Mouse (Mus musculus) kidney, adult 2 months (tissue): ENCODE measurements around the gene Fbxw8. TPM values are rescaled to one million over a fixed set of nuclear protein-coding genes. Genes with fewer than 3 reads are reported as not detected.

Source experiments
- DNase-seq: peaks from one replicate; pipeline ENCODE4 v3.0.0; 2021
- H3K27ac ChIP-seq: fragments of 200-500 bp; 2 replicates; pipeline ENCODE4 v1.5.1; 2012; ENCODE audit warnings: low read depth, low read length, control low read depth, inconsistent platforms; ENCODE audit not compliant: insufficient read depth
- H3K27me3 ChIP-seq: fragments of 200-500 bp; replicated peaks from 2 replicates; pipeline ENCODE4 v1.6.1; 2012; ENCODE audit warnings: mild to moderate bottlenecking, moderate library complexity, low read length, inconsistent platforms; ENCODE audit not compliant: control insufficient read depth, insufficient read depth
- H3K36me3 ChIP-seq: fragments of 200-500 bp; 2 replicates; pipeline ENCODE4 v1.6.1; 2012; ENCODE audit warnings: mild to moderate bottlenecking, moderate library complexity, low read length, inconsistent platforms; ENCODE audit not compliant: control insufficient read depth, insufficient read depth
- H3K4me1 ChIP-seq: fragments of 200-500 bp; 2 replicates; pipeline ENCODE4 v1.6.1; 2011; ENCODE audit warnings: low read length; ENCODE audit not compliant: control insufficient read depth, insufficient read depth
- H3K4me3 ChIP-seq: fragments of 200-500 bp; 2 replicates; pipeline ENCODE4 v1.5.1; 2011; ENCODE audit warnings: mild to moderate bottlenecking, low read depth, low read length, control low read depth; ENCODE audit not compliant: insufficient read depth
- CTCF ChIP-seq: fragments of 200-500 bp; conservative IDR thresholded peaks from 2 replicates; pipeline ENCODE4 v1.5.1; 2011; ENCODE audit warnings: low read depth, mild to moderate bottlenecking, control low read depth, low read length, moderate library complexity, mixed read lengths; ENCODE audit not compliant: insufficient read depth, insufficient read length
- POLR2A ChIP-seq: fragments of 200-500 bp; IDR thresholded peaks from one replicate; pipeline ENCODE4 v1.6.1; 2011; ENCODE audit warnings: low read depth, low read length, control low read depth
- WGBS: fragments of 180-500 bp; shearing (Covaris S2); methylation state at CpG from one replicate; pipeline ENCODE4 v1.1.7; 2018; 5-methylcytosine and 5-hydroxymethylcytosine counted together
- polyA plus RNA-seq: library from polyadenylated mRNA; depleted of rRNA; stranded (reverse); fragments of >200 nt; gene quantifications from 2 replicates; pipeline ENCODE4 v1.2.3, GENCODE M21; 2012; rRNA removed

Fbxw8 gene
- polyA plus RNA-seq, 1 experiment = 60.8 TPM

GRCm38 (mm10) chr5:118019905-118020304 is 135.4 kb downstream of the Fbxw8 start:
- Histone ChIP-seq H3K36me3 (no peaks in the 10 kb centered on the region), H3K4me1 (no peaks in the 10 kb centered on the region), H3K27me3 (no peaks in the 10 kb centered on the region), H3K4me3 (no peak overlapping the region), H3K27ac (no peak overlapping the region)
- 65% methylated on average over 11 of the region's 11 CpGs for WGBS
- no peak for TF ChIP-seq CTCF
- TF ChIP-seq POLR2A = no peak
- DNase-seq = peak; percentile 34

- Histone ChIP-seq H3K4me3 (no peak overlapping the region), H3K4me1 (no peaks in the 10 kb centered on the region), H3K27me3 (no peaks in the 10 kb centered on the region), H3K36me3 (no peaks in the 10 kb centered on the region), H3K27ac (no peak overlapping the region)
- 67% methylated on average over 5 of the region's 5 CpGs for WGBS
- TF ChIP-seq POLR2A = no peak
- no peak for TF ChIP-seq CTCF
- DNase-seq = no peak
Measured at GRCm38 (mm10) chr5:118017527-118017926, 137.7 kb downstream of the Fbxw8 start.

DNA sequence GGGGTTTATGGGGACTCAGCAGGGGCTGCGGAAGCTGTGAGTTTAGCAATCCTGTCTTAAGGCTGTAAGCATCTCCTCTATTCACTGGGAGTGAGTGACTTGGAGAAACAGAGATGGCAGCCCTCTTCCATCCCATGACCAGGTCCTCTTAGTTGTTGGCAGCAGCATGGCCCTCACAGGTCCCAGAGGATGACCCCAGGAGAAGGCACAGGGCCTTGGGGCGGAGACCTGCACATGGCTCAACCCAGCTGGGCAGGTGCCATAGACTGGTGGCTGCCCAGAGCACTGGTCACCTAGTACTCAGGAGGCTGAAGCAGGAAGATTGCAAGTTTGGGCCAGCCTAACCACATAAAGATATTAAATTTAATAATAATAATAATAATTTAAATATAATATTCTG is 139.6 kb downstream of the Fbxw8 start:
- WGBS = 91% methylated on average over 2 of the region's 2 CpGs
- H3K27ac ChIP-seq = no peak overlapping the region
- H3K36me3 ChIP-seq = no peaks in the 10 kb centered on the region
- H3K4me3 ChIP-seq = no peak overlapping the region
- no peaks in the 10 kb centered on the region for H3K4me1 ChIP-seq
- H3K27me3 ChIP-seq = no peaks in the 10 kb centered on the region
- TF ChIP-seq CTCF = no peak
- DNase-seq = no peak

DNA sequence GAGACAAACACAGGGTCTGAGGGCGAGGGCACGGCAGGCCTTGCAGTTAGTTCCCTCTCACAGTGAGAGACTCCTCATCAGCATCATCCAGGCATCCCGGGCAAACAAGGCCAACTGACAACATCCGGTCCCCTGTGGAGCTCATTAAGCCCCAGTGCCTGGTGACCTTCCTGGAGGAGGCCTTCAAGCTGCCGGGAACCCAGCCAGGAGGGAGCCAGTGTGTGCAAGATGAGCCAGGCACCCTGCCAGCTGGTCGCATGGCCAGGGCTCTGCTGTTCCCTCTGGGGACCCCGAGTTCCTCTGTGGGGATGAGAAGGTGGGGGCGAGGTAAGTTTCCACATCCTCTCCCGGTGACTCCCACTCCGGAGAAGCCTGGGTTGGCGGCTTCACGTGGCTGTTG is 140.2 kb downstream of the Fbxw8 start:
- Histone ChIP-seq H3K36me3 (no peaks in the 10 kb centered on the region), H3K4me1 (no peaks in the 10 kb centered on the region), H3K27me3 (no peaks in the 10 kb centered on the region), H3K4me3 (no peak overlapping the region), H3K27ac (no peak overlapping the region)
- TF ChIP-seq POLR2A (no peak), CTCF (no peak)
- WGBS = 15% methylated on average over 12 of the region's 12 CpGs
- DNase-seq = peak; percentile 90

Other genes with a start within 250 kb of the Fbxw8 start
- gene Fbxo21, start 178.7 kb downstream of the Fbxw8 start, polyA plus RNA-seq = 67.4 and 75.6 TPM in 2 replicates
- 33.3 and 38.1 TPM in 2 replicates for gene Tesc, start 127.7 kb downstream of the Fbxw8 start, polyA plus RNA-seq
- 0.01 and 0.02 TPM in 2 replicates for gene Hrk, start 9.2 kb upstream of the Fbxw8 start, polyA plus RNA-seq
- gene Rnft2, start 89.7 kb upstream of the Fbxw8 start, polyA plus RNA-seq = 1.8 and 2.9 TPM in 2 replicates
- 10.0 and 11.0 TPM in 2 replicates for gene 2410131K14Rik, start 89.8 kb upstream of the Fbxw8 start, polyA plus RNA-seq